Mouse (Mus musculus) liver (tissue): ENCODE measurements around the gene Vmn1r4.

ENCODE experiments used
- DNase-seq: peaks from one replicate; pipeline ENCODE4 v3.0.0-alpha.2; 2020; ENCODE audit warnings: mixed read lengths

The Vmn1r4 gene

DNA sequence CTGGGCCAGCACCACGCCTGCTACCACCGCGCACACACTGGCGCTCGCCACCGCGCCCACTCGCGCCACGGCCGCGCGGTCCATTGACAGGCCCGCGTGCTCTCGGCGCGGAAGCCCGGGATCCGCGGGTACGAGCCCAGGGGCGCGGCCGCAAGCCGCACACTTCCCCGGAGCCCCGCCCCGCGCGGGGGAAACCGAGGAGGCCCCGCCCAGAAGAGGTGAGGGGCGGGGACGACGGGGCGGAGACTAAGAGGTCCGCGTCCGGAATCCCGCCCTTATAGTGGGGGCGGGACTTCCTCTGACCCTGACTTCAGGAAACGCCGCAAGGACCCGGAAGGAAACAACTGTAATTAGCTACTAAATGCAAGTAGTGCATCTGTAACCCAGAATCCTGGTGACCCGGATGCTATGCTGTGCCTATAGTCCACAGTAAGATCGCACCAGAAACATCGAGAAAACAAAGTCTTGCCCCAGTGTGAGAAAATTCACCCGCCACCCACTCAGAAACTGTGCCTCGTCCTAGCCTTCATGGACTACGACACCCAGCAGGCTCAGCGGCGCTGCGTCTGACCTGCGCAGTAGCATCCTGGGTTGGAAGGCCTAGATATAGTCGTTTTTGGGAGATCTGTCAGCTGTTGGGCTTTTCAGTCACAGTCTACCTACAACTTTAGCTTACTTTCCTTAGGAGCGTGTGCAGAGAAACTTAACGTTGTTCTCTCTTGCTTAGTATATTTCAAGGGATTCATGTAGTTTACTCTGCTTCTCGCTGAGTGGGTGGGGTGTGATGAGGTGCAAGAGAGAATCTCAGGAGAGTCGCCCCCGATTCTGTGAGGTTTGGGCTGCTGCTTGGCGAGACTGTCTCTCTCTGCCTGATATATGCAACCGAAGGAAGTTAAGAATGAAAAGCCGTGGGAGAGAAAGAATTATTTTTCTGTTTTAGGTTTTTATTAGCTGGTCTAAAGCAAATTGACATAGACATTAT lies at the start of gene Vmn1r4, which contains the start of gene Nt5c3:
Vmn1r4 (plus strand) TSS at position 290 of the 982 bp plus-strand sequence.
Nt5c3 (minus strand) TSS at position 207 of the 982 bp plus-strand sequence.
- DNase-seq, result peak; percentile 96

DNA sequence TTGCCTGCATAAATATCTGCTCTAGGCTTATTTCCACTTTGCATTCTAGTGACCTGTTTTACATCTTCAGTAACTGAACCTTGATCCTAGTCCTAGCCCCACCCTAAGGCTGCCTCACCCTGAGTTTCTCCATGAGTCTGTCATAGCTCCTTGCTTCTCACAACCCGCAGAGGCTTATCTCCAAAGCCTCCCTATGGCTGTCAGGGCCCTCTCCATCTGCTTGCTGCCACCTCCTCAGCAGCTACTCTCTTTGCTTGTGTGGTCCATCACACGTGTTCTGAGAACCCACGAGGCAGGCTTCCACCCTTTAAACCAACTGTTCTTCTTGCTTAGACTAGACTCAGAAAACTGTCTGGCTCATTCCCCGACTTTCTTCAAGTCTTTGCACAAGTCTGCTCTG lies 46.9 kb upstream of the Vmn1r4 start:
- peak; percentile 21 for DNase-seq

DNA sequence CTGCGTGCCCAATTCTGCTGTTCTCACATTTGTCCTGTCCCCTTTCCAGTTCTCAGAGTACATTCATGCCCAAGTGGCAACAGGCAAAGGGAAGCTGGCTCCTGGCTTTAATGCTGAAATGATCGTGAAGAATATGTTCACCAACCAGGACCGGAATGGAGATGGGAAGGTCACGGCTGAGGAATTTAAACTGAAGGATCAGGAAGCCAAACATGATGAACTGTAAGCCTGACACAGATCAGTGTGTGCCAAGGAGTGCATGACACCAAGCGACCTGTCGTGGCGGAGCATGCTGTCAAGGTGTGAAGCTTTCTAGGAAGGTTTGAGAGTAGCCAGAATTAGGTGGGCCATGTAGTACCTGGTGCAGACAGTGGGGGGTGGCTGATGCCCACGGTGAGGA lies 45.8 kb upstream of the Vmn1r4 start:
- no peak for DNase-seq

DNA sequence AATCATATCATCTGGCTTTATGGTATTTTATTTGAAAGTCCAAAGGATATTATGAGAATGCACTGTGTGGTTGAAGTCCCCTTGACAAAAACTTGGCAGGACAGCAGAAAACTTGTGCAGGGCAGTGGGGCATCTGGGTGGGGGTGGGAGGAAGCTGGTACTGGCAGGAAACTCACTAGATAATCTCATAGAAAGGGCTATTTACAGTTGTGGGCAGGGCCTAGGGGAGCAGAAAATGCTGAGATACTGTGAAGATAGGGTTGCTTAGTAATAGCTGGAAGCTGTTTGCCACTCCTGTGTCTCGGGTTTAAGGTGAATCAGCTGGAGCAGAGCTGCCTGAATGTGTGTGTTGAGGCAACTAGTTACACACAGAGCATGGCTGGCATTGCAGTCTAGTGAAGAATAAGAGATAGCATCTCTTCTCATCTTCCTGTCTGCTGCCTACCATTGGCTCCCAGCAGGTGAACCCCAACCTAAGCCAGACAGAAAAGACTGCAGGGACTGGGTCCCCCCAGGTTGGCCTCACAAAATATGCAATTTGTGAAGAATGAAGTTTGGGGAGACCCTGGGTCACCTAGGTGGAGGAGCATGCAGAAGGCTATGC lies 44.4 kb upstream of the Vmn1r4 start:
- peak; percentile 24 for DNase-seq

DNA sequence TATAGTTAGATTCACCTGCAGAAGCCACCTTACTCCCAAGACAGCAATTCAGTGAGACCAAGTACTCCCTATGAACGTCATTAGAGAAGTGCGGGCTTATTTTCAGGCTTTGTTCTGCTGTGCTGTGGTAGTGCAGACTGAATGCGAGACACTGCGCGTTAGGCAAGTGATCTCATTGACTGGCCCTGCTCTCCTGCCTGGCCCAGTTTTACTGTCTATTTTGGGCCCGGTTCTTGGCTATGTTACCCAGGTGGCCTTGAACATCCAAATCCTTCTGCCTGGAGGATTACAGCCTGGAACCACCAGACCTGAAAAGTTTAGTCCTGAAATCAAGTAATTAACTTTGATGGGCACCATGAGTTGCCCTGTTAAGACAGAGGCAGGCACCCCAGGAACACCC lies 35.3 kb upstream of the Vmn1r4 start:
- no peak for DNase-seq

DNA sequence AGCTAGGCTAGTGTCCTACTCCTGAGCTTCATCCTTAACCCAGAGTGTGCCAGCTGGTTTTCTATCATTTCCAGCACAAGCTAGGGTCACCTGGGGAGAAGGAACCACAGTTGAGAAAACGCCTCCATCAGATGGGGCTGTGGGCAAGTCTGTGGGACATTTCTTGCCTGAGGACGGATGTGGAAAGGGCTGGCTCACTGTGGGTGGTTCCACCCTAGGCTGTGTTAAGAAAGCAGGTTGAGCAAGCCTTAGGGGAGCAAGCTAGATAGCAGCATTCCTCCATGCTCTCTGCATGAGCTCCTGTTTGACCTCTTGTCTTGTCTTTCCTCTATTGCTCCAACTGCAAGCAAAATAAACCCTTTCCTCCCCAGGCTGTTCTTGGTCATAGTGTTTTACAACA lies 33.1 kb upstream of the Vmn1r4 start:
- DNase-seq, result no peak

DNA sequence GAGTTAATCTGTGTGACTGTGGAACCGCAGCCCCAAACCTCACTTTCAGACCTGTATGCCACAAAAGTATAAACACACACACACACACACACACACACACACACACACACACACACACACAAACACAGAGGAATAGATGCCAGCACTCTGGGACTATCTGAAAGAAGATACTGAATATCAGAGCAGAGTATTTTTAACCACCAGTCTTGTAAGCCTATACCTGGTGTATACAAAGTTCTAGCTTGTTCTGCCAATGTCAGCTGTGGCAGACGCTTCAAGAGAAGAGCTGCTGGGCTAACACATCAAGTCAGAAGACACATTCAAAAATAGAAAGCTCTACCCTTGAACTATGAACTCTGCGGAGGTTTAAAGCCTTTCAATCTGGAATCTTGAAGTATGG lies 24.2 kb upstream of the Vmn1r4 start:
- no peak for DNase-seq

DNA sequence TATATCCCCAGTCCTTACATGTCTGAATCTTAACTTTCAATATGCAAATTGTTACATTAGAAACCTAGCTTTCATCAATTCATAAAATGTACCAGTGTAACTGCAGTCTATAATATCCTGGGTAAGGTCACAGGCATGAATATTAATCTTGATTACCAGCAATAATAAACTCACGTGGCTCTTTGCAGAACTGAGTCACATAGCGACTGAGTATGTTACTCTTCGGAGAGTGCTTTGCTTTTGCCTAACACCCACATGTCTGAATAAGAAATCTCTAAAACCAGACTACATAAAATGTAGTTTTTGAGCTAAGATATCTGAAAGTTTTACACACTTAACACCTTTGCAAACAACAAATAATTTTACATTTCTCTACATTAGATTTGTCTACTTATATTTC lies 22.5 kb upstream of the Vmn1r4 start:
- DNase-seq, result no peak

DNA sequence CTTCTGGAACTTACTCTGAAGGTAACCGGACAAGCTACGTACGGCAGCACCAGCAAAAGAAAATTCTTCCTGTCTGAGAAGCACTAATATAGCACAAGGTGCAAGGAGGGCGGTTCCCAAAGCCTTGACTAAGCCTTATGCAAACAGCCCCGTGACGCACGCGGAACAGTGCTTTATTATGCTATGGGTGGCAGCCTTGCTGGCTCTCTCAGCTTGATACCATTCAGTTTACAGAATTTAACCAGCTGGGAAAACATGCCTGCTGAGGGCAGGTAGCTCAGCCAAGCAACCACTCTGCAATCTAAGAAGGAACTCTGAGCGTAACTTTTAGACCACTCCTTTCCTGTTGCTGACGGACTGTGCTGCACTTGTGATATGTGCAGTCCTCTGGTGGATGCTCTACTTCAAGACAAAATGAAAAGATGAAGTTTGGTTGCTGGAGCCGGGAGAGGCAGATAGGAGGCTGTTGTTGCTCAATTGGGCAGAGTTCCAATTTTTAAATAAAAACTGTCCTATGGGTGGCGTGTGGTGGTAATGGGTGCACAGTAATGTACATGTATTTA lies 21.9 kb upstream of the Vmn1r4 start:
- DNase-seq, result peak; percentile 85

DNA sequence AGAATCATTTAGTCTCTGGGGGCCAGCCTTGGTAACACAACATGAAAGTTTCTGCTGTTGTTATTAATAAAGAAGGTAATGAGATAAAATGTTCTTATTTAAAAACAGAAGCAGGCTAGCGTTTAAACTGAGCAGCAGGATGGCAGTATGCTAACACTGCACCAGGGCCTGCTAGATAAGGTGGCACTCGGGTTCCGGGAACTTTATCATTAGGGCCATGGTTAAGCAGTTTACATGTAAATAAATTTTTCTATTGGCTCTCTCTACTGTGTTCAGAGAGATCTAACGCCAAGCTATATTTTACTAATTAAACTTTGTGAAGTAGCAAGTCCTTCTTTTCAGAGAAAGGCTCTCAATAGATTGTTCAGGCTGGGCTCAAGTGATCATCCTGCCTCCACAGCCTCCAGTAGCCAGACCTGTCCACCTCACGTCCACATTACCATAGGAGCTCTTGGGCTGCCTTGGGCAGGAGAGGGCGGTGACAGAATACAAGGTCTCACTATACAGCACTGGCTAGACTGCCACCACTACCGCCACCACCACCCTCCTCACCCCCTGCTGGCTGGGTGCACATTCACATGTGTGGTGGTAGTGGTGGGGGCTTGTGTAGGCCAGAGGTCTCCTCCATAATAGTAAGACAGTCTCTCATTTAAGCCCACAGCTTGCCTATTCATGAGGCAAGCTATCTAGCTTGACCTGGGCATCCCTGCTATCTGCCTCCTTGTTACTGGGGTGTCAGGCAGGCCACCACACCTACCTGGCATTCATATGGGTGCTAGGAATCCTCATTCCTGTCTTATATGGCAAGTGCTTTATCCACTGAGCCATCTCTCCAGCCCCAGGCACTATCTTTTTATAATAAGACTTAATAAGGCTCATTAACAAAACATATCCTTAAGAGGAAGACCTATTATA lies 21.0 kb upstream of the Vmn1r4 start:
- peak; percentile 83 for DNase-seq

DNA sequence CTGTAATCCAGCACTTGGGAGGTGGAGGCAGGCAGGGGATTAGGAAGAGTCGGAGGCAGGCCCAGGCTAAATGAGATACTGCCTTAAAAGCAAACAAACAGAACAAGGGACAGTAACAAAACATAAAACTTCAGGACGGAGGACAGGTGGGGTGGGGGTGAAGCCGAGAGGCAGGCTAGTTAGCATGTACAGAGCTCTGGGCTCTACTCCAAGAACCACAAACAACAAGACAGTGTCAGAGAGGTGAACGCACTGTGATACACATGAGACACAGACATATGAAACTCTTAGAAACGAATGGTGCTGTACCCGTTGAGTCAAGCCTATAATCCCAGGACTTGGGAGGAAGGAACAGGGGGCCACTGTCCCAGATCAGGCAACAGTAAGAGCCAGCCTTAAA lies 20.0 kb upstream of the Vmn1r4 start:
- DNase-seq, result no peak

DNA sequence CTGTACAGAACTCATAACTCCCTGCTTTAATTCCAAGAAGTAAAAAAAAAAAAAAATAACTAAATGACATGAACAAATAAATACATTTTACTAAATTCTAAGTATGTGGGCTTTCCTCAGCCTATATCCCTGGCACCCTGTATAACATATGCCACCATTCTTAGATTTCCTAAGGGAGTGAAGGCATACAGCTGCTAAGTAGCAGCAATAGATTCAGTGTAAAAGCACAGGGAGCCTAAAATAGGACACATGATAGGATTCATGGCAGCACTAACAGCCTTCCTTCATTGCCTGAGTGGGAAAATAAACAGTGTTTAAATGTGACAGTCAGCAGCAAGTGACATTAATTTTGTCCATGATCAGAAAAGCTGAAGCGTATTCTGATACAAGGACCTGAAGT lies 19.5 kb upstream of the Vmn1r4 start:
- no peak for DNase-seq

DNA sequence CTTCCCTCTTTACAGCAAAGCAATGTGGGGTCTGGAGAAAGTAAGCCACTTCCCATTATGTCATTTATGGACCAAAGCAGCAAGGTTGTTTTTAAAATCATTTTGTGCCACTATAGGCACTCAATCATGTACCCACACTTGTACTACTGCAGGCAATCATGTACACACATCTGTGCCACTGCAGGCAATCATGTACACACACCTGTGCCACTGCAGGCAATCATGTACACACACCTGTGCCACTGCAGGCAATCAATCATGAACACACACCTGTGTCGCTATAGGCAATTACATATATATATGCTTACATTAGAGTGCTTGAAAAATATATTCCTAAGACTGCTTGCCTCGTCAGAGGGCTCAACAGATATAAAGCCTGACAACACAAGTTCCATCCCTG lies 18.8 kb upstream of the Vmn1r4 start:
- no peak for DNase-seq

DNA sequence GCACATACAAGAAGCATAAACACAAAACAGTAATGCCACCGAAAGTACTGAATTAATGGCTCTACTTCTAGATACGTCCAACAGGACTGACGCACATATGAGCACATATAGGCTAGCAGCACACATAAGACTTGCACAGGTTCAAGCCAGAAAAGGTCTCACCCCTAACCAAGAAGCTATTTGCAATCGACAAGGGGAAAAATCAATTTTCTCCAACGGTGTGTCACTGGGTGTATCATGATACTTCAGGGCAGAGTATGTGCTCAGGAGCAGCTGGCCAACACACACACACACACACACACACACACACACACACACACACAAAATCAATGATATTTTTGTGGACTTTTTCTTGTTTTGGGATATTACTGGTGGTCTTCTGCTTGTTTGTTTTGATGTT lies 18.3 kb upstream of the Vmn1r4 start:
- DNase-seq, result no peak

DNA sequence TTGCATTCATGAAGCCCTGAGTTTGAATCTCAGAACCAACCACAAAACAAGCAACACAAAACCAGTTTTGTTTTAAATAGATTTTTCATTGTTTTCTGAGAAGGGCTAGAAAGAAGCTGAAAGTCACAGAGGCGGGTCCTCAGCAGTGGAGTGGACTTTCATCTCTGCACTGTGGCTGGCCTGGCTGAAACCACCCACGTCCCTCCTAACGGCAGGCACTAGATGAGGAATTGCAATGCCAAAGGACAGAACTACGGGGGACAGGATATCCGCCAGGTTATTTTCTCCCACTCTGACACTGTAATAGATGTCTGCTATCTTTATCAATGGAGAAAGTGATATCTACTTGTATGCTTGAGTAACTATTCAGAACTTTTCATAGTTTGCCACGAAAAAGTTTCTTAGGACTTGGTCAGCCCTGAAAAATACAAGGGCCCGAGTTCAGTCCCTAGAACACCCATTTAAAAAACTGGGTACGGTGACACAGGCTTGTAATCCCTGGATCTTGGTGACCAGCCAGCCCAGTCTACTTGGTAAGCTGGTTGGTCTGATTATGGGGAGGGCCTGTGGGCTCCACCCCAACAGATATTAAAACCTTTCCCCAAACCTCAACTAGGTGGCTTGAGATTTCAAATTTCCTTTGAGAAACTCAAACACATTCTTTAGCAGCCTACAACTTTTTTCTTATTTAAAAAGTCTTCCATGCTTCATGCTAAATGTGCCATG lies 17.5 kb upstream of the Vmn1r4 start:
- peak; percentile 54 for DNase-seq

DNA sequence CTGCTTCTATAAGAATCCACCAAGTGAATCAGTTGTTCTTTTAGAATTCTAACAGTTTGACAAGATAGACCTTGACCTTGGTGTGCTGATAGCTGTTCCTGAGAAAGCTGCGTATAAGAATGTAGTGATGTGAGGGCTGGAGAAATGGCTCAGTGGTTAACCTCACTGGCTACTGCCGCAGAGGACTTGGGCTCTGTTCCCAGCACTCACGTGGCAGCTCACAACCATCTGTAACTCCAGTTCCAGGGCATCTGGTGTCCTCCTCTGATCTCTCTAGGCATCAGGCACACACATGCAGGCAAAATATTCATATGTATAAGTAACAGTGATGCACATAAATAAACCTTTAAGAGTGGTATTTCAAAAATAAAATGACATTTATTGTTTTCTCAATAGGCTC lies 15.8 kb upstream of the Vmn1r4 start:
- no peak for DNase-seq

DNA sequence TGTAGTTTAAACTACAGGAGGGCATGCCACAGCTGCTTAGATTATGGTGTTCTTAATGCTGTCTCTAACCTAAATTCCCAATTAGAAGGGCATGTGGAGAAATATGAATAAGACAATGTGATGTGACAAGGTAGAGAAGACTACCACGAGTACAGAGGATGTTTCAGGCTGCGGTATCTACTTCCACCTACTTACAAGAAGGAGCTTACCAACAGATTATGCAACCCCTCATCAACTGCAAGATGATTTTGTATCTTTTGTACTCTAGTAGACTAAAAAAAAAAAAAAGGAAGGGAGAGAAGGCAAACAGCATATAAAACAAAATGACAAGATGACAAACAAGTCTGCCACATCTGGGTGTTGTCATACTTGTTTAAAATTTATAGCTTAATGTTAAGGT lies 15.4 kb upstream of the Vmn1r4 start:
- DNase-seq, result no peak

DNA sequence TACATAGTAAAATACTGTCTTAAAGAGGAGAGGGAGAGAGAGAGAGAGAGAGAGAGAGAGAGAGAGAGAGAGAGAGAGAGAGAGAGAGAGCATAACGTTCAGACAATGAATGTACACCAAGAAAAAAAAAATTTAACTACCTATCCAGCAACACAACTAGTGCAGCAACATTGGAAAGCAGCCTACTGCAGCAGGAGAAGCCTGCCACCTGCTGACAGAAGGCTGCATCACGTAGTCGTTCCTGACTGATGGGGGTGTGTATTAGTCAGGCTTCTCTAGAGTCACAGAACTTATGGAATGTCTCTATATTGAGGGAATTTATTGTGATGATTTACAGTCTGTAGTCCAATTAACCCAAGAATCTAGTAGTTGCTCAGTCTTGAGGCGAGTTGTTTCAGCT lies 14.9 kb upstream of the Vmn1r4 start:
- peak; percentile 83 for DNase-seq

DNA sequence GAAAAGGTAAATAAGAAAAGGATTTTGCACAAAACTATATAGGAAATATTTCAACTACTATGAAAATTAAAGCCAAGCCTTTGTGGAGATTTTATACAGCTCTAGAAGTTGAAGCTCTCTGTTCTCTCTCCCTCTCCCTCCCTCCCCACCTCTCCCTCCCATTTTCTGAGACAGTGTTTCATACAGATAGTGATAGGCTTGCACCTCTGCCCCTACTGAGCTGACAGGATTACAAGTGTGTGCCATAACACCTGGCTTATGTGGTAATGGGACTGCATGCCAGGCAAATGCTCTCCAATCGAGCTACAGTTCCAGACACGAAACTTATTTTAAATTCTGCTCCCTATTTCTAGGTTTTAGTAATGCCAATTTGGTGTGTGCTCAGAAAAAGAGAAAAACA lies 12.9 kb upstream of the Vmn1r4 start:
- peak; percentile 76 for DNase-seq

DNA sequence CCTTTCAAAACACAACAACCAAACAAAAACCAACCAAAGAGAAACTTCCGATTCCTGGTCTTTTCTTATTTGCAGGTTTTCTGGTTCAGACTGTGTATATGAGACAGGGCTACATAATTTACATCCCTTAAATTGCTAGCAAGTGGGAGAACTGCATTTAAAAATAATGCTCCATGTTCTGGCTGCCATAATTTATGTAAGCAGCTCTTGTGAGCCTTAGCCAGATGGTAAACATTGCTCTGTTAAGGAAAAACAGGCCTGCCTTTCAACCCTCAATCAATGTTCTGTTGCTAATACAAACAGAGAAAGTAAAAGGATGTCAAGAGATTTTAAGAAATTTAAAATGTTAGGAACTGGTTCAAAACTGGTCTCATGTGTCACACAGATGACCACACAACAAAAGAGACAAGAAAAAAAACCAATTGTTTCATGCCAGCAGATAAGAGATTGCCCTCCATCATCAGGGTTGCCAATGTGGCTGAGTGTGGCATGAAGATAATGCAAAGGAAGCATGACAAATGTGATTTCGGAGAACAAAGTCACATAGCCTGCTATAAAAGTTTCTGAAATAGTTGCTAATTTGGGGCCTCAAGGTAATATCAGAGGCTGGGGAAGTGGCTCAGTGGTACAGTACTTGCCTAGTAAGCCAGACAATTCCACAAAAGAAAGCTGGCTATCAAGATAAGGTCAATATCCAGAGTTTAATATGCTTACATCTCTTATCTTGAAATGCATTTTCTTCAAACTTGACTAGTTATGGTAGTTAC lies 10.5 kb upstream of the Vmn1r4 start:
- DNase-seq, result no peak

DNA sequence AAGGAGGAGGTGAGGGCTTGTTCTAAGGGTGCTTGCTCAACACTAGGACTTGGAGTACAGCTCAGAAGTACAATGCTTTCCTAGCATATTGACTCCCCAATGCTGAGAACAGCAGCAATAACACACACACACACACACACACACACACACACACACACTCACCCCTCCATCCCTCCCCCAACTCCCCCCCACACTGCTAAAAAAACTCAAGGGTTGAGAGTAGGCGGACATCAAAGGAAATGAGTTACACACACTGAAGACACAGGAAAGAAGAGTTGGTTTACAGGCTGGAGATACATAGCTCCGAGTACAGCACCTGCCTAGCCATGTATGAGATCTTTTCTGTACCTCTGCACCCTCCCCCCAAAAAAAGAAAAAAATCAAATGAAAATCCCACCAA lies 7.5 kb upstream of the Vmn1r4 start:
- DNase-seq, result no peak
